Mouse (Mus musculus) heart, postnatal 0 days (tissue): ENCODE measurements at regions not wholly inside any gene's neighbourhood (a gene's known extent, or its start where the extent isn't known, plus 50 kb on each side); places are given as distances from the start of the nearest gene placed in this dataset.

Experiments
- ATAC-seq: fragments of 200-750 bp; cut with Nextera tagmentation; 2 replicates; pipeline ENCODE4 v1.8.0; 2017; ENCODE audit warnings: low read depth, moderate number of reproducible peaks, moderate library complexity; ENCODE audit not compliant: insufficient read depth
- DNase-seq: peaks from one replicate; pipeline ENCODE4 v3.0.0-alpha.2; 2016; ENCODE audit warnings: low spot score
- H3K27ac ChIP-seq: fragments of 300-500 bp; sonication (generic); 2 replicates; pipeline ENCODE4 v1.5.1; 2014; ENCODE audit warnings: low read depth, mild to moderate bottlenecking
- H3K27me3 ChIP-seq: fragments of 300-500 bp; sonication (generic); 2 replicates; pipeline ENCODE4 v1.6.1; 2014; ENCODE audit warnings: low read length, mixed read lengths; ENCODE audit not compliant: control insufficient read depth, insufficient read depth
- H3K36me3 ChIP-seq: fragments of 300-500 bp; sonication (generic); replicated peaks from 2 replicates; pipeline ENCODE4 v1.6.1; 2014; ENCODE audit warnings: low read length, mixed read lengths; ENCODE audit not compliant: control insufficient read depth, insufficient read depth
- H3K4me1 ChIP-seq: fragments of 300-500 bp; sonication (generic); 2 replicates; pipeline ENCODE4 v1.6.1; 2014; ENCODE audit warnings: antibody characterized with exemption; ENCODE audit not compliant: control insufficient read depth, insufficient read depth
- H3K4me2 ChIP-seq: fragments of 300-500 bp; sonication (generic); 2 replicates; pipeline ENCODE4 v1.6.1; 2014; ENCODE audit warnings: low read depth, mild to moderate bottlenecking, low read length, moderate library complexity
- H3K4me3 ChIP-seq: fragments of 300-500 bp; sonication (generic); 2 replicates; pipeline ENCODE4 v1.5.1; 2014; ENCODE audit warnings: low read depth, low read length
- H3K9ac ChIP-seq: fragments of 300-500 bp; sonication (generic); replicated peaks from 2 replicates; pipeline ENCODE4 v1.6.1; 2014; ENCODE audit warnings: low read depth, low read length, mixed read lengths
- H3K9me3 ChIP-seq: fragments of 300-500 bp; sonication (generic); replicated peaks from 2 replicates; pipeline ENCODE4 v1.6.1; 2016; ENCODE audit warnings: low read length; ENCODE audit not compliant: control insufficient read depth
- CTCF ChIP-seq: IDR thresholded peaks from 2 replicates; pipeline ENCODE4 v1.5.1; 2016; ENCODE audit warnings: antibody characterized with exemption, control low read depth, low read depth
- EP300 ChIP-seq: IDR thresholded peaks from 2 replicates; pipeline ENCODE4 v1.6.1; 2016; ENCODE audit warnings: antibody characterized with exemption, low read depth
- WGBS: fragments of 180-500 bp; shearing (Covaris S2); extraction: QIAGEN DNeasy Blood & Tissue Kit; methylation state at CpG from one replicate; pipeline ENCODE4 v1.1.7; 2014; 5-methylcytosine and 5-hydroxymethylcytosine counted together

DNA sequence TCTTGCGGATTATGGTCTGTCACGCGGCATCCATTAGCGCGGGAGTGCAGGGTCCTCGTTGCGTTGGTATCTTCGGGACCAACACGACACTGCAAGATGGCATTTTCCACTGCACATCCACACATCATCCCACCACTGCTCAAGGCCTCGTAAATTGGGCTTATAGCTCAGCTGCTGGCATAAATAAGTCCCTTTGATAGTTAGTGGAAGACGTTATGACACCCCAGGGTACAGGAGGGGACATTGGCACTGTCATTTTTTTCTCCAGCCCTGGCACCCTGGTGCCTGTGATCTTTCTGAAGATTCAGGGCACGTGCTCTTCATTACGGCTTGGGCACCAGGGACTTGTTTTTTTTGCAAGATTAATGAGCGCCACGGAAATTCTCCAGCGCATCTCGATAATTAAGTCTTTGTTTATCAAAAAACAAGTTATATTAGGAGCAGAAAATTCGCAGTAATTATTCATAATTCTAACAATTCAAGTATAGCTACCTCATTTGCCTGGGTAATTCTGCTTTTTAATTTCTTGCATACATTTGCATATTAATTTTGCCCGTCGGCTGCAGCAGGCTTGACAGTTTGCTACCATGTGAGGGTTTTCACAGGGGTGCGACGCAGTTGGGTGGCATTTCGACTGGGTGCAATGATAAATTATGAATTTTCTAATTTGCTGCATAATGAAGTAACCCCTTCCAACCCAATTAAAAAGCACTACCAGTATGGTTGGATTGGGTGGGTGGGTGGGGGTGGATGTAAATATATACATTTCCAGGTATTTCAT, 119.1 kb downstream of the Vrk1 start:
- Histone ChIP-seq H3K4me3 (no peak overlapping the region), H3K9me3 (no peaks in the 10 kb centered on the region), H3K36me3 (no peaks in the 10 kb centered on the region), H3K4me1 (no peaks in the 10 kb centered on the region), H3K9ac (no peak overlapping the region), H3K4me2 (no peak overlapping the region), H3K27me3 (no peaks in the 10 kb centered on the region), H3K27ac (no peak overlapping the region)
- 89% methylated on average over 23 of the region's 23 CpGs for whole genome bisulfite sequencing
- no peak for TF ChIP-seq CTCF
- TF ChIP-seq EP300, result no peak
- ATAC-seq, result no peak
- no peak for DNase-seq

- no peaks in the 10 kb centered on the region for H3K9me3 ChIP-seq
- 61% methylated on average over 11 of the region's 11 CpGs for WGBS
- ATAC-seq (no peak), DNase-seq (no peak)
- no peaks in the 10 kb centered on the region for H3K27me3 ChIP-seq
- no peaks in the 10 kb centered on the region for H3K36me3 ChIP-seq
- no peak overlapping the region for H3K27ac ChIP-seq
- TF ChIP-seq EP300, result no peak
- no peak for TF ChIP-seq CTCF
- H3K4me2 ChIP-seq, result no peak overlapping the region
- H3K9ac ChIP-seq, result no peak overlapping the region
- no peak overlapping the region for H3K4me3 ChIP-seq
- no peaks in the 10 kb centered on the region for H3K4me1 ChIP-seq
Measured at GRCm38 (mm10) chr12:106130071-106130676, 120.1 kb downstream of the Vrk1 start.

GRCm38 (mm10) chr12:106132715-106133114, 122.7 kb downstream of the Vrk1 start:
- no peak for ATAC-seq
- no peaks in the 10 kb centered on the region for H3K27me3 ChIP-seq
- H3K4me2 ChIP-seq, result no peak overlapping the region
- no peaks in the 10 kb centered on the region for H3K36me3 ChIP-seq
- H3K27ac ChIP-seq, result no peak overlapping the region
- 84% methylated on average over 8 of the region's 8 CpGs for WGBS
- DNase-seq, result no peak
- no peaks in the 10 kb centered on the region for H3K9me3 ChIP-seq
- TF ChIP-seq CTCF, result no peak
- H3K4me3 ChIP-seq, result no peak overlapping the region
- no peaks in the 10 kb centered on the region for H3K4me1 ChIP-seq
- no peak overlapping the region for H3K9ac ChIP-seq

DNA sequence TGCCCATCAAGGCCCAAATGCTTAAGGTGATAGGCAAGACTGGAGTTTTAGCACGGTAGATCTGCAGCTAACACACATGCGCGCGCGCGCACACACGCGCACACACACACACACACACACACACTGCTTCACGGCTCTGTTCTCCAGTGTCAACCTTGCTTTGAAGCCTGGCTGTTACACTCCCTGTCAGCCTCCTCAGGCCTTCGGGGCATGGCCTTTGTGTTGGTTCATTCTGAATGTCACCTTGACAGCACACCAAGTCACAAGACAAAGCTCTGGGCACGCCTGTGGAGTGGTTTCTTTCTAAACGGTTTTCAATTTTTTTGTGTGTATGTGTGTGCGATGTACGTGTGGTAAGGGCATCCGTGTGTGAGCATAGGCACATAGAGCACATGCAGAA, 128.4 kb downstream of the Vrk1 start:
- no peak overlapping the region for H3K27ac ChIP-seq
- DNase-seq, result no peak
- WGBS, result 83% methylated on average over 15 of the region's 15 CpGs
- TF ChIP-seq CTCF (no peak), EP300 (no peak)
- H3K9me3 ChIP-seq, result no peaks in the 10 kb centered on the region
- no peak overlapping the region for H3K9ac ChIP-seq
- no peaks in the 10 kb centered on the region for H3K4me1 ChIP-seq
- no peaks in the 10 kb centered on the region for H3K27me3 ChIP-seq
- H3K4me2 ChIP-seq, result no peak overlapping the region
- no peak for ATAC-seq
- no peak overlapping the region for H3K4me3 ChIP-seq
- H3K36me3 ChIP-seq, result no peaks in the 10 kb centered on the region

DNA sequence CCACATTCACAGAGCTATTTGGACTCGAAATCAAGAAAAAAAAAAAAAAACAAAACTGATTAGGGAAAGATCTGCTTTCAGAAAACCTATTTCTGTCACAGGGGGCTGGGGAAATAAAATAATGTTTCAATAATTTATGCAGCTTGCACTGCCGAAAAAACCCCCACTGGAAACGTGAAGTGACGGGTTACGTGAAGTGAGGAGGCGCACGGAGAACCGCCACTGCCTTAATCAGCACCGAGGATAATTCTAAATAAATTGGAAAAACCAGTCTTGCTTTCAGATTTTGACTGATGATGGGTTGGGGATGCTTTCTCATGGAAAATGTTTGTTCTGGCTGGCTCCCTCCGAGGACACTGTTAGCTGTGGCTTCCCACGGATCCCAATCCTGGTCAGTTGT, 129.5 kb downstream of the Vrk1 start:
- Histone ChIP-seq H3K9me3 (no peaks in the 10 kb centered on the region), H3K27ac (no peak overlapping the region), H3K4me3 (no peak overlapping the region), H3K9ac (no peak overlapping the region), H3K27me3 (no peaks in the 10 kb centered on the region), H3K4me2 (no peak overlapping the region), H3K4me1 (no peaks in the 10 kb centered on the region), H3K36me3 (no peaks in the 10 kb centered on the region)
- no peak for DNase-seq
- TF ChIP-seq CTCF, result no peak
- TF ChIP-seq EP300, result no peak
- WGBS, result 81% methylated on average over 11 of the region's 11 CpGs
- ATAC-seq, result no peak

- WGBS, result 54% methylated on average over 5 of the region's 5 CpGs
Measured at GRCm38 (mm10) chr12:106139927-106140326, 129.9 kb downstream of the Vrk1 start.

More at GRCm38 (mm10) chr12:106139927-106140326, 129.9 kb downstream of the Vrk1 start:
- ATAC-seq (no peak), DNase-seq (no peak)
- Histone ChIP-seq H3K4me3 (no peak overlapping the region), H3K4me1 (no peaks in the 10 kb centered on the region), H3K27ac (no peak overlapping the region), H3K4me2 (no peak overlapping the region), H3K36me3 (no peaks in the 10 kb centered on the region), H3K27me3 (no peaks in the 10 kb centered on the region), H3K9me3 (no peaks in the 10 kb centered on the region), H3K9ac (no peak overlapping the region)
- no peak for TF ChIP-seq EP300
- TF ChIP-seq CTCF, result no peak
